Comparison of ENCODE assay signal across 28 mouse cellular contexts in genomic region chr2:33137244-33137643, GRCm38 (mm10). TPM values are rescaled to one million over a fixed set of nuclear protein-coding genes. Genes with fewer than 3 reads are reported as not detected.
DNase-seq lines count a peak whose midpoint lies in the region; ATAC-seq lines count a peak whose summit lies in the region.
"Had no signal": no experiment of that assay in that cellular context is flagged by ENCODE, and none has a peak within 500 bp of the region (broad histone marks: within the 10 kb centered on the region; RNA-seq: fewer than 3 reads in every experiment).

No protein-coding gene starts in this region.

- no peak overlapping the region for H3K9ac ChIP-seq in midbrain, embryonic 13.5 days (replicated peaks)
- H3K9ac ChIP-seq: embryonic facial prominence, embryonic 15.5 days; forebrain, embryonic 13.5 days; hindbrain, embryonic 13.5 days; limb, embryonic 13.5 days; liver, embryonic 13.5 days; lung, embryonic 14.5 days; midbrain, embryonic 15.5 days; neural tube, embryonic 15.5 days; stomach, embryonic 15.5 days had no signal

- no peaks in the 10 kb centered on the region for H3K36me3 ChIP-seq in heart, embryonic 10.5 days
- peaks cover 36% of the 10 kb centered on the region for H3K36me3 ChIP-seq in midbrain, embryonic 13.5 days
- H3K36me3 ChIP-seq: embryonic facial prominence, embryonic 10.5 days; embryonic facial prominence, embryonic 15.5 days; G1E; limb, embryonic 13.5 days; liver, embryonic 13.5 days; midbrain, embryonic 15.5 days; stomach, embryonic 15.5 days had no signal

- no peak overlapping the region for H3K4me3 ChIP-seq in heart, embryonic 10.5 days
- H3K4me3 ChIP-seq in midbrain, embryonic 13.5 days (replicated peaks) = no peak overlapping the region
- H3K4me3 ChIP-seq: embryonic facial prominence, embryonic 10.5 days; embryonic facial prominence, embryonic 15.5 days; forebrain, embryonic 13.5 days; hindbrain, embryonic 13.5 days; left cerebral cortex, adult 2 months; limb, embryonic 13.5 days; liver, embryonic 13.5 days; midbrain, embryonic 15.5 days; neural tube, embryonic 15.5 days; stomach, embryonic 15.5 days had no signal

- no peak for ATAC-seq in midbrain, embryonic 13.5 days
- ATAC-seq: forebrain, embryonic 13.5 days; intestine, embryonic 16.5 days; midbrain, embryonic 15.5 days had no signal

- no peaks in the 10 kb centered on the region for H3K9me3 ChIP-seq in heart, embryonic 10.5 days
- no peaks in the 10 kb centered on the region for H3K9me3 ChIP-seq in midbrain, embryonic 13.5 days
- H3K9me3 ChIP-seq: embryonic facial prominence, embryonic 10.5 days; embryonic facial prominence, embryonic 15.5 days; forebrain, embryonic 13.5 days; G1E; hindbrain, embryonic 13.5 days; limb, embryonic 13.5 days; liver, embryonic 13.5 days; midbrain, embryonic 15.5 days; neural tube, embryonic 15.5 days; stomach, embryonic 15.5 days had no signal

- H3K27me3 ChIP-seq in heart, embryonic 10.5 days (ENCODE audit: insufficient read depth, poor library complexity, severe bottlenecking) = peaks cover 20% of the 10 kb centered on the region
- H3K27me3 ChIP-seq in midbrain, embryonic 13.5 days = peaks cover 17% of the 10 kb centered on the region
- H3K27me3 ChIP-seq: midbrain, embryonic 15.5 days; neural tube, embryonic 15.5 days had no signal

- 0 out of 2 replicates have a peak, but pooled peaks cover 9% of the 10 kb centered on the region for H3K4me1 ChIP-seq in heart, embryonic 10.5 days
- H3K4me1 ChIP-seq in midbrain, embryonic 13.5 days (replicated peaks) = no peaks in the 10 kb centered on the region
- H3K4me1 ChIP-seq: embryonic facial prominence, embryonic 15.5 days; forebrain, embryonic 13.5 days; limb, embryonic 13.5 days; liver, embryonic 13.5 days; midbrain, embryonic 15.5 days; stomach, embryonic 15.5 days had no signal

- H3K4me2 ChIP-seq in midbrain, embryonic 13.5 days (replicated peaks) = no peak overlapping the region
- H3K4me2 ChIP-seq: embryonic facial prominence, embryonic 15.5 days; forebrain, embryonic 13.5 days; heart, embryonic 11.5 days; hindbrain, embryonic 13.5 days; limb, embryonic 13.5 days; liver, embryonic 13.5 days; lung, embryonic 14.5 days; midbrain, embryonic 15.5 days; neural tube, embryonic 15.5 days; stomach, embryonic 15.5 days had no signal

- peak; percentile 47 for DNase-seq in heart, embryonic 10.5 days (ENCODE audit: low spot score)
- DNase-seq in heart, adult 9 months (ENCODE audit: low spot score in 2 of 2) = no peak
- DNase-seq in cerebellum, adult 11-12 months = peak; percentile 82
- DNase-seq in cerebellum, adult 9-11 months = peak; percentile 83
- no peak for DNase-seq in embryo, embryonic 10 days (ENCODE audit: low spot score)
- no peak for DNase-seq in urinary bladder, adult 2 months (ENCODE audit: low spot score)
- DNase-seq: adrenal gland, postnatal 10 days; gastrocnemius, postnatal 10 days; heart, postnatal 4 days; kidney, adult 8-10 months; kidney, postnatal 14 days; liver, embryonic 13.5 days; lung, embryonic 14.5 days; lung, postnatal 14 days; right cerebral cortex, postnatal 25 days had no signal

- H3K27ac ChIP-seq in heart, embryonic 10.5 days = no peak overlapping the region
- no peak overlapping the region for H3K27ac ChIP-seq in midbrain, embryonic 13.5 days
- H3K27ac ChIP-seq: embryonic facial prominence, embryonic 10.5 days; embryonic facial prominence, embryonic 15.5 days; forebrain, embryonic 13.5 days; hindbrain, embryonic 13.5 days; left cerebral cortex, adult 2 months; limb, embryonic 13.5 days; liver, embryonic 13.5 days; midbrain, embryonic 15.5 days; neural tube, embryonic 15.5 days; stomach, embryonic 15.5 days had no signal

- 82% methylated on average over 9 of the region's 9 CpGs for WGBS in heart, embryonic 10.5 days
- 94% methylated on average over 9 of the region's 9 CpGs for WGBS in midbrain, embryonic 13.5 days

RNA-seq across cellular contexts. Expression of gene Garnl3, which starts 5.8 kb away (rescaled TPM):
- 10.5 and 13.3 TPM in 2 replicates for polyA plus RNA-seq in heart, embryonic 10.5 days (2016; fragmentation: Nextera tagmentation; extraction: Ambion mirVana)
- 3.7 TPM in 2 replicates for polyA plus RNA-seq in urinary bladder, adult 2 months (2012; rRNA removed)
- polyA plus RNA-seq in midbrain, embryonic 13.5 days (2015; fragmentation: Nextera tagmentation; extraction: Ambion mirVana) = 22.9 and 24.2 TPM in 2 replicates
- polyA plus RNA-seq: G1E had no signal

Comparison
In these comparisons a context has a peak if more than half of its experiments do, and no peak if none do; other contexts are left out.
1. DNase-seq: peak in heart, embryonic 10.5 days (single experiment), cerebellum, adult 11-12 months (single experiment) and cerebellum, adult 9-11 months (single experiment); none in heart, adult 9 months (0 of 2), embryo, embryonic 10 days (single experiment) and urinary bladder, adult 2 months (single experiment).